Mouse (Mus musculus) heart, adult 10 weeks (tissue): Measurements from ENCODE around the gene Cib3. TPM values are rescaled to one million over a fixed set of nuclear protein-coding genes. Genes with fewer than 3 reads are reported as not detected.

Experiments
- polyA plus RNA-seq: library from polyadenylated mRNA; stranded (reverse); fragments of 350-450 nt; fragmentation: Illumina TruSeq; extraction: RNeasy Lipid Tissue Mini Kit (QIAGEN cat#74804); gene quantifications from one replicate; pipeline ENCODE4 v1.2.3, GENCODE M21; 2014; ENCODE audit warnings: low read depth, low replicate concordance

Gene Cib3
- 1.2 TPM for polyA plus RNA-seq

GRCm38 (mm10) chr8:72212751-72213150 lies at the start of gene Cib3:
TSS of gene Cib3 (minus strand) at chr8:72212837.

GRCm38 (mm10) chr8:72239499-72240402 lies 27.1 kb upstream of the Cib3 start, which contains the start of gene Ap1m1:
TSS of gene Ap1m1 (plus strand) at chr8:72240018.

GRCm38 (mm10) chr8:72219541-72220363 lies 7.1 kb upstream of the Cib3 start, which contains the start of gene Fam32a:
TSS of gene Fam32a (plus strand) at chr8:72219730.

GRCm38 (mm10) chr8:72213536-72213935 lies 899 bp upstream of the Cib3 start, which contains the start of gene Gm11034:
TSS of gene Gm11034 (minus strand) at chr8:72213636.

GRCm38 (mm10) chr8:72189417-72190214 lies 23.0 kb downstream of the Cib3 start, which contains the start of gene Hsh2d:
TSS of gene Hsh2d (plus strand) at chr8:72189638.

GRCm38 (mm10) chr8:72160707-72161697 lies 51.6 kb downstream of the Cib3 start, which contains the start of gene Rab8a:
TSS of gene Rab8a (plus strand) at chr8:72161200.

Other genes with a start within 250 kb of the Cib3 start
- gene Cyp4f18, start 203.2 kb downstream of the Cib3 start, polyA plus RNA-seq = 0.34 TPM
- gene Olfr372, start 171.6 kb downstream of the Cib3 start, polyA plus RNA-seq = not detected
- not detected for gene Olfr373, start 129.7 kb downstream of the Cib3 start, polyA plus RNA-seq
- not detected for gene Olfr374, start 105.8 kb downstream of the Cib3 start, polyA plus RNA-seq
- 104 TPM for gene Tpm4, start 77.9 kb downstream of the Cib3 start, polyA plus RNA-seq
- gene Rab8a, start 51.6 kb downstream of the Cib3 start, polyA plus RNA-seq = 24.8 TPM
- not detected for gene Hsh2d, start 23.2 kb downstream of the Cib3 start, polyA plus RNA-seq
- gene Gm11034, start 799 bp upstream of the Cib3 start, polyA plus RNA-seq = not detected
- gene Fam32a, start 6.9 kb upstream of the Cib3 start, polyA plus RNA-seq = 28.9 TPM
- gene Ap1m1, start 27.2 kb upstream of the Cib3 start, polyA plus RNA-seq = 61.0 TPM
- 2.5 TPM for gene Gm10282, start 92.4 kb upstream of the Cib3 start, polyA plus RNA-seq
- gene Klf2, start 106.2 kb upstream of the Cib3 start, polyA plus RNA-seq = 55.2 TPM
- 42.1 TPM for gene Eps15l1, start 208.6 kb upstream of the Cib3 start, polyA plus RNA-seq
- 40.0 TPM for gene Calr3, start 231.0 kb upstream of the Cib3 start, polyA plus RNA-seq
- gene 1700030K09Rik, start 231.0 kb upstream of the Cib3 start, polyA plus RNA-seq = 4.9 TPM